Comparison of ENCODE assay signal across 8 mouse cellular contexts in the genomic region with DNA sequence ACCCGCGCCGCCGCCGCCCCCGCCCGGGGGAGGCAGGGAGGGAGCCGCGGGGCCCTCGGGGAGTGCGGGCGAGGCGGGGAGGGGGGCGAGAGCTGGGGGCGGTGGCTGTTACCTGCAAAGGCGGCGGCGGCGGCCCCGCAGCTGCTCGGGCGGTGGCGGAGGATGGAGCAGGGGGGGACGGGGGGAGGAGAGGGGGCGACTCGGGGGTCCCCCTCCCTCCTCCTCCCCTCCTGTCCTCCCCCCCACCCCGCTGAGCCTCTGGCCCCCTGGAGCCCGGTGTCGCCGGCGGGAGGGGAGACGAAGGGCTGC. TPM values are rescaled to one million over a fixed set of nuclear protein-coding genes. Genes with fewer than 3 reads are reported as not detected.
DNase-seq lines count a peak whose midpoint lies in the region; ATAC-seq and TF ChIP-seq lines count a peak whose summit lies in the region.

A gene (minus strand): TSS at position 170 of the 309 bp plus-strand sequence.

- no peaks in the 10 kb centered on the region for H3K36me3 ChIP-seq in heart, embryonic 14.5 days (ENCODE audit: control insufficient read depth, insufficient read depth, low read length)
- no peaks in the 10 kb centered on the region for H3K36me3 ChIP-seq in midbrain, embryonic 15.5 days (replicated peaks)

- intact Hi-C loops in left cerebral cortex, postnatal 25 days (cut with DNase I) = loop anchor here (2.0 to 10.0 kb wide), 6 partner anchors 49 to 427 kb away; a partner anchor contains a TSS

- 0% methylated on average over 16 of the region's 32 CpGs for WGBS in cerebellum, adult 2 months
- WGBS in heart, embryonic 14.5 days = 0% methylated on average over 1 of the region's 32 CpGs
- 1% methylated on average over 16 of the region's 32 CpGs for WGBS in midbrain, embryonic 15.5 days

- no peak for TF ChIP-seq POLR2A in cerebellum, adult 2 months (IDR thresholded peaks at IDR 0.05; ENCODE audit: borderline replicate concordance, insufficient read depth, low read length)

- no peak for DNase-seq in cerebellum, adult 2 months
- DNase-seq in cerebellum, adult 9-11 months = no peak
- DNase-seq in thymus, postnatal 4 days = peak; percentile 69
- no peak for DNase-seq in thymus, postnatal 25 days
- peak in 1 of 2 experiments; percentile 37 for DNase-seq in left cerebral cortex, postnatal 25 days (ENCODE audit: low spot score in 2 of 2)
- DNase-seq in urinary bladder, postnatal 14 days (ENCODE audit: low spot score) = no peak

- peak within 1 kb of the TSS; percentile 94 for H3K9ac ChIP-seq in heart, embryonic 14.5 days (ENCODE audit: low read length)
- peak within 1 kb of the TSS; percentile 94 for H3K9ac ChIP-seq in midbrain, embryonic 15.5 days

- H3K4me2 ChIP-seq in heart, embryonic 14.5 days (ENCODE audit: low read length) = peak within 1 kb of the TSS; percentile 72
- H3K4me2 ChIP-seq in midbrain, embryonic 15.5 days = peak within 1 kb of the TSS; percentile 90

- H3K9me3 ChIP-seq in heart, embryonic 14.5 days (ENCODE audit: control insufficient read depth, low read length) = no peaks in the 10 kb centered on the region
- H3K9me3 ChIP-seq in midbrain, embryonic 15.5 days = no peaks in the 10 kb centered on the region

- TF ChIP-seq CTCF in cerebellum, adult 2 months (IDR thresholded peaks at IDR 0.05; ENCODE audit: borderline replicate concordance, insufficient read depth, low read depth, low read length) = no peak

- ATAC-seq in heart, embryonic 14.5 days (ENCODE audit: insufficient number of reproducible peaks, insufficient read depth, low FRiP score, low read depth) = peak; percentile 29
- ATAC-seq in midbrain, embryonic 15.5 days (replicated peaks) = peak; percentile 61

- no peaks in the 10 kb centered on the region for H3K4me1 ChIP-seq in cerebellum, adult 2 months (ENCODE audit: control insufficient read depth, insufficient read depth, low read length)
- H3K4me1 ChIP-seq in heart, embryonic 14.5 days (ENCODE audit: control insufficient read depth in 2 of 2, insufficient read depth in 2 of 2, low read length in 2 of 2) = peaks cover 3% of the 10 kb centered on the region in 2 experiments; a peak in 3 of 4 replicates
- peaks cover 16% of the 10 kb centered on the region for H3K4me1 ChIP-seq in midbrain, embryonic 15.5 days

- H3K27ac ChIP-seq in cerebellum, adult 2 months (ENCODE audit: insufficient read depth, low read length) = peak within 1 kb of the TSS; percentile 63
- H3K27ac ChIP-seq in heart, embryonic 14.5 days (replicated peaks in 1 of 2; ENCODE audit: control insufficient read depth in 1 of 2, insufficient read depth in 1 of 2, low read depth in 2 of 2, low read length in 2 of 2) = peak within 1 kb of the TSS; percentile 89 to 92
- H3K27ac ChIP-seq in midbrain, embryonic 15.5 days = peak within 1 kb of the TSS; percentile 99

- H3K27me3 ChIP-seq in cerebellum, adult 2 months (ENCODE audit: control insufficient read depth, insufficient read depth, low read length) = no peaks in the 10 kb centered on the region
- H3K27me3 ChIP-seq in heart, embryonic 14.5 days (ENCODE audit: control insufficient read depth, insufficient read depth, low read length) = no peaks in the 10 kb centered on the region
- H3K27me3 ChIP-seq in midbrain, embryonic 15.5 days (replicated peaks) = no peaks in the 10 kb centered on the region

- peak within 1 kb of the TSS; percentile 99 for H3K4me3 ChIP-seq in cerebellum, adult 2 months (replicated peaks; ENCODE audit: insufficient read depth, low read depth, low read length)
- peak within 1 kb of the TSS; percentile 78 to 99 for H3K4me3 ChIP-seq in heart, embryonic 14.5 days (ENCODE audit: control insufficient read depth in 1 of 2, insufficient read depth in 1 of 2, low read depth in 1 of 2, low read length in 2 of 2)
- H3K4me3 ChIP-seq in midbrain, embryonic 15.5 days = peak within 1 kb of the TSS; percentile 95

RNA-seq across cellular contexts. Expression of the gene that starts here (rescaled TPM):
- polyA plus RNA-seq in cerebellum, adult 2 months (2012; rRNA removed) = 39.8 and 40.0 TPM in 2 replicates
- 5.9 and 6.0 TPM in 2 replicates for polyA plus RNA-seq in heart, embryonic 14.5 days (2014; fragmentation: Nextera tagmentation; extraction: Ambion mirVana)
- 100 to 1,000 TPM; 211 to 227 TPM for total RNA-seq in left cerebral cortex, postnatal 25 days (2021)
- polyA plus RNA-seq in midbrain, embryonic 15.5 days (2015; fragmentation: Nextera tagmentation; extraction: Ambion mirVana) = 22.4 and 23.4 TPM in 2 replicates
